Mouse (Mus musculus): ENCODE results near the gene Pla2g4a. TPM values are rescaled to one million over a fixed set of nuclear protein-coding genes. Genes with fewer than 3 reads are reported as not detected.

Pla2g4a gene
- total RNA-seq, 2 experiments from 2014 or later, result 14.5 to 80.7 TPM

DNA sequence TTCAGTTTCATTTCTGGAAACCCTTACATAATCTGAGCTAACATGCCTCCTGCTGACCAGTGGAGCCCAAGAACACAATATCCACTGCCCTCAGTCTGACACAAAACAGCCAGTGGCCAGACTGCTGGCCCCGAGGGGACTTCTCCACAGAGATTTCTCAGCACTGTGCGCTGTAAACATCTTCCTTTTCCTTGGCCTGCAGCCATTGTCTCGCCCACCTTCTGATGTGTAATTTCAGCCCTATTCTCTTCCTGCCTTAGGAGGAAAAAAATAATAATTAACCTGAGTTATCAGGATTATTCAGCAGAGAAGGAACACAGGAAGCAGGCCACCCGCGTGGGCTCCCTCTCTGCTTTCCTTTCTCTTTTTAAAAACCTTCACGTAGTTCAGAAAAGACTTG is 98.3 kb downstream of the Pla2g4a start:
- no peak for ATAC-seq (replicated peaks; ENCODE audit: low FRiP score, low TSS enrichment, poor library complexity, severe bottlenecking)

DNA sequence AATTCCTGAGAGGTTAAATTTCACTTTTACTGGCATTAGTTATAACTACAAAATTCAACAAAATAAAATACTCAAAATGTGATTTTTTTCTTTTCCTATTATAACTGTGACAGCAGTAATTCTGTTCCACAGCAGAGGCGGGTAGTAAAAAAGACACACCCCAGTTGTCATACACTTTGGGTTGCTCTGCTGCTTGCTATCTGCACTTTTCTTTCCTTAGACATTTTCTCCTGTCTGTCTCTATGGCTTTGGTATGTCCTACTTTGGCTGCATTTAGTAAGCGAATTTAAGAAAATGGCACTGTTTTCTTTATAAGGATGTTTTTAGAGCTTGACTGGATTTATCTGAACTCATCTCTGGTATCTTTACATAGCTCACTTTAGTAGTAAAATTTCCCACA is 98.9 kb downstream of the Pla2g4a start:
- ATAC-seq (replicated peaks; ENCODE audit: low FRiP score, low TSS enrichment, poor library complexity, severe bottlenecking), result no peak

DNA sequence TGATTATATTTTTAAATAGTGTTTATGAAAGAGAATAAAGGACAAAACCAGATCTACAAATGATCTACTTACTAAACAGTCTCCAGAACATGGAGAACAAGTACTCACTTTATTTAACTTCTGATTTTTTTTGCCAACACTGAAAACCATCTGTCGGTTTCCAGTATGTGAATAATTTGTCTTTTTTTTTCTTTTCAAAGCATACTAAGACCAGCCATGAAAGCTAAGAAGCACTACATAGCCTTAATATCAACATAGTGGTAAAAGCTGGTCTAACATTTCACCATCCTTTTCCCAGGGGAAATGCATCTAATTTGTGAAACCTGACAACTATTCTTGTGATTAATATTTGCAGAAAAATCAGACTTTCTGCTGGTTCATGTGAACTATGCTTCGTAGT is 99.5 kb downstream of the Pla2g4a start:
- ATAC-seq (replicated peaks; ENCODE audit: low FRiP score, low TSS enrichment, poor library complexity, severe bottlenecking), result no peak

DNA sequence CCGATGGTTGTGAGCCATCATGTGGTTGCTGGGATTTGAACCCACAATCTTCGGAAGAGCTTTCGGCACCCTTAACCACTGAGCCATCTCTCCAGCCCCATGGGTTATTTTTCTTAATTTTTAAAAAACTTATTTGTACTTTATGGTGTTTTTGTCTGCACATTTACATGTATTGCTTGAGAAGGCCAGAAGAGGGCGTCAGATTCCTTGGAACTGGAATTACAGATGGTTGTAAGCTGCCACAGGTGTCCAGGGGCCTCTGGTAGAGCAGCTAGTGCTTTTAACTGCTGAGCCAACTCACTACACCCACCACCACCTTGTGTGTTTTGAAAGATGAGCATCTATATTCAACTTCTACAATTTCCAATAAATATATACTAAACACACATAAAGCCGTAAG is 102.4 kb downstream of the Pla2g4a start:
- 0 out of 2 replicates have a peak, but pooled peaks have one; percentile 36 for ATAC-seq (replicated peaks; ENCODE audit: low FRiP score, low TSS enrichment, poor library complexity, severe bottlenecking)

DNA sequence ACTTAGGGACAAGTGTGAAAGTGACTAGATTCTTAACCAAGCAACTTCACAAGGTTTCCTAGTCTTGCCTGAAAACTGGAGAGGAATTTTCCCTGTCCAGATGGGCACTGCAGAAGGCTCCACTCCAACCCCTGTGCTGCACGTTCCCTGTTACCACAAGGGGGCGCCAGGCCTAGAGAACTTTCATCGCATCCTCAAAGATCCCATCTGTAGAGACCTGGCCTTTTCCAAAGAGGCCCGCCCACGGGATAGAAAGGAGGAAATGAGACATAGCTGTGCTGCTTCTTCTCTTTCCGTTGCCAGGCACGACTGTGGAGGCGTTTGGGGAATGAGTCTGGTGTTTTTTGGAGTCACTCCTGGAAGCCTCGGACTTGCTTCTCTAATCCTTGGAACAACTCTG is 104.4 kb downstream of the Pla2g4a start:
- peak; percentile 83 for ATAC-seq (replicated peaks; ENCODE audit: low FRiP score, low TSS enrichment, poor library complexity, severe bottlenecking)

DNA sequence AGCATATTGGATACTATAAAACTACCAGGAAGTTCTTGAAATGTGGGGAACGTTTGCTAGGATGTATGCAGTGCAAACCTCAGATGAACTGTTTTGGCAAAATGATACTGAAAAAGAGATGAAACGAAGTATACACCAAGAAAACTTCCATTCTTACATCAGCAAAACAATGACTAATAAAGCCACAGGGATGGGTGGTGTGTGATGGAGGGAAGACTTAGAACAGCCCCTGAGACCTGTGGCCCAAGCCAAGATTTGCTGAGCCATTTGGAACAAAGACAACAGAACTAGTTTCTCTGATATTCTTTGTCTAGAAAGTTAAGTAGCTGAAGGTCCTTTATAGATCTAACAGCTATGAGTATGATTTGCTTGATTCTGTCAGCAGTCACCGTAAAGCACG is 105.5 kb downstream of the Pla2g4a start:
- no peak for ATAC-seq (replicated peaks; ENCODE audit: low FRiP score, low TSS enrichment, poor library complexity, severe bottlenecking)

DNA sequence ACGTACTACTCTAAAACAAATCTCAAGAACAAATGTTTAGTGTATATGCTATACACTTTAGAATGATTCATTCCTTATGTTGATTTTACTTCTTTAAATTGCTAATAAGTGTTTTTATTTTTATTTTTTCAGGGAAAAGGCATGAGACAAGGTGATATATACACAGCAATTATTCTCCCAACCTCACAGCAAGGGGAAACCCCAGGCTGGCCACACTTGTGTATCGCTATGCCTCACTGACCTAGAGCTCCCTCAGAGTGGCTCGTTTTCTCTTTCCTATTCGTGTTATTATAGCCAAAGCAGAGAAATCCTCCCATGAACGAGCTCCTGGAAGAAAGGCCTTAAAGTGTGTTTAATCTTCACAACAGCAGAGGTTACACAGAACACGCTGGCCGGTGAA is 106.2 kb downstream of the Pla2g4a start:
- ATAC-seq (replicated peaks; ENCODE audit: low FRiP score, low TSS enrichment, poor library complexity, severe bottlenecking), result no peak

DNA sequence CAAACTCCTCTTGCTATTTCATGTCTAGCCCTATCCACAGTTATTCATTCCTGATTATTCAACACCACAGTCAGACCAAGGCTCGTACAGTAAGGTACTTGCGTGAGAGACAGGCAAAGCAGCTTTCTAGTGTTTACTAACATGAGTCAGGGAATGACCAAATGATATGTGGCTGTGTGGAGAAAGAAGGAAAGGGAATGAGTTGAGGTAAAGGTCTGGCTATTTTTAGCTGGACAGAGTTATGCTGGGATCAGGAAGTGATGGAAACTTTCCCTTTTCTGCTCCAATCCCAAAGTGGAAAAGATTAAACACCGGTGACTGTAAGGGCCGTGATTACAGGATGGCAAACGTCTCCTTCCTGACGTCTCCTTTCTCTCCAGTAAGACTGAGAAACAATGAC is 114.4 kb downstream of the Pla2g4a start:
- no peak for ATAC-seq (replicated peaks; ENCODE audit: low FRiP score, low TSS enrichment, poor library complexity, severe bottlenecking)

DNA sequence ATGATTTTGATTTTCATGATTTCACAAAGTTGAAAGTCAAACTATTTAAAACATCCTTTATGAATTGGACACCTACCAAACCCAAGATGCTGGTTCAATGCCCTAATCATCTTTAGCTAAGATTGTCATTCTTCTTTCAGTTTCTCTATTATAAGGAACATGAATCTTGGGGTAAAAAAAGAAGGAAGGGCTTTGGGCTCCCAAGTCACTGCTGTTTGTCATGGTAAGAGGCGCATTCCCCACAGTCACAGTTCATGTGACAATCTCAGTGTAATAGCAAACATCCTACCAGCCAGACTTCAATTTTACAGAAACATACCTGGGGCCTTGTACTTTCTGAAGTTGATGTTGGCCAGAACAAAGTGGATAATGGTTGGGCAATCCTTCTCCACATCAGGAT is 119.2 kb downstream of the Pla2g4a start:
- no peak for ATAC-seq (replicated peaks; ENCODE audit: low FRiP score, low TSS enrichment, poor library complexity, severe bottlenecking)

DNA sequence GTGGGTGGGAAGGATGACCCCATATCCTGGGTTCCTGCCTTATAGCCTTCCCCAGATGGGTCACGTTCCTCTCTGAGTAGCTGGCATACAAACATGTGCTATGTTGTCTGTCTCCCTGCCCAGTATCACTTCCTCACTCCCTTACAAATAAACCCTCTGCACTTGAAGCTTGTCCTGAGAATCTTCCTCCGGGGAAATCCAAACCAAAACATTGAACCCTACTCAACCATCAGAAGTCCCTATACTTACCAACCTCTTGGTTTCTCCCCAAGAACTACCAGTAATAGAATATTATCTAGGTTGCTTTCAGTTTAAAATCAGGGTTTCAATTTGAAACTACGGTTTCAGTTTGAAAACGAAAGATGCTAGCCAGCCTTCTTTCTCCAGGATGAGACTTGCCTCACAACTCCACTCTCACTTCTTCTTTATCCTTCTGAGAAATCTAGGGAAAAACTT is 120.1 kb downstream of the Pla2g4a start:
- no peak for ATAC-seq (replicated peaks; ENCODE audit: low FRiP score, low TSS enrichment, poor library complexity, severe bottlenecking)

DNA sequence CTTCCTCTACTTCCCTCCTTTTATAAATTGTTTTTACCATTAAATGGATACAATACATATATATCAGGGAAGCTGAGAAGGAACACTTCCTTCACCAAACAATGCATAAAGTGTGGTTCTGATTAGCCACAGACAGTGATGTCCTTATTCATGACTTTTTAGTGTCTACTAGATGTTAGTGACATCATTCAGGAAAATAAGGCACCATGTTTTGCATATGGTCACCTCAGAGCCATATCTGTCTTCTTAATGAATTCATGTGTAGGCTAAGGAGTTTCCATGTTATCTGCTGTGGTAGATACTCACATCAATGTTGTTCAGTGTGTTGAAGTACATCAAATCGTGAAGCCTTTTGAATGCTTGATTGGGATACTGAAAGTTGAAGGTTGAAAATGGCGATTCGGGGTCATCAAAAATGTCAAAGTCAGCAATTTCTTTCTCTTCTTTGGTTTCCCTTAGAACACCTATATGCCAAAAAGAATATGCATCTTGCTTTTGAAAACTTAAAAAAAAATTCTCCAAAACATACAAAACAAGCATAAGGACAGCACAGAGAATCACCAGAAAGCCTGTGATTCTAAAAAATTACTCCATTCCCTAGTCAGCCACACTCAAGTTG is 120.7 kb downstream of the Pla2g4a start:
- ATAC-seq (replicated peaks; ENCODE audit: low FRiP score, low TSS enrichment, poor library complexity, severe bottlenecking), result no peak

DNA sequence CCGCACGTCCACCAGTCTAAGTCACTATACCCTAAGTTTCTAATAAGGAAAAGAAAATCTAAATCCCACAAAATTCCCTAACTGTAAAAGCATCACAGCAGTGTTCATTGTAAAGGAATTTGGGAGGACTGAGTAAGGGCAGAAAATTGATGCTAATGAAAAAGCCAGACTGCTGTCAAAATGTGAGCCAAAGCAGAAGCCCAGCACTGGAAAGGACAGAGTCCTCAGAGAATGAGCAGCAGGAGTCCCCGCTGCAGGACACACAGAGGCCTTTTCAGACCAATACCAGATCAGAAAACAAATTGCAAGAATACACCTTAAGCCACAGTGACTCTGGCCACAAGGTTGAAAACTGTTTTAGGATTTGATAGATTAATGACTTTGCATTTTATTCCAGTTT is 124.6 kb downstream of the Pla2g4a start:
- ATAC-seq (replicated peaks; ENCODE audit: low FRiP score, low TSS enrichment, poor library complexity, severe bottlenecking), result no peak

DNA sequence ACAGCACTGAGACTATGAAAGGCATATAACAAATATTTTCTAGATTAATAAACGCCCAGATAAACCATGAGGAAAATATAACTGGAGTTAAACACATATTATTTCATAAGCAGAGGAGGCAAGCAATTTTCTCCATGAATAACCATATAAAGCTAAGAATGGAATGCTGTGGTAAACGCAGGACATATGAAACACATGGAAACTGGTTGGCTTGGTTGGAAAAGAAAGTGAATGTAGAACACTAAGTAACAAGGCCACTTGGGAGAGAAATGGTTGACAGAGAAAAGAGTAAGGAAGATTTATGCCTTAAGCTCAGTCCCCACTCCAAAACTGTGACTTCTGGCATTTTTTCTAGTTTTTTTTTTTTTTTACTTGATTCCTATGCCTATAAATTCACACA is 127.2 kb downstream of the Pla2g4a start:
- ATAC-seq (replicated peaks; ENCODE audit: low FRiP score, low TSS enrichment, poor library complexity, severe bottlenecking), result no peak

DNA sequence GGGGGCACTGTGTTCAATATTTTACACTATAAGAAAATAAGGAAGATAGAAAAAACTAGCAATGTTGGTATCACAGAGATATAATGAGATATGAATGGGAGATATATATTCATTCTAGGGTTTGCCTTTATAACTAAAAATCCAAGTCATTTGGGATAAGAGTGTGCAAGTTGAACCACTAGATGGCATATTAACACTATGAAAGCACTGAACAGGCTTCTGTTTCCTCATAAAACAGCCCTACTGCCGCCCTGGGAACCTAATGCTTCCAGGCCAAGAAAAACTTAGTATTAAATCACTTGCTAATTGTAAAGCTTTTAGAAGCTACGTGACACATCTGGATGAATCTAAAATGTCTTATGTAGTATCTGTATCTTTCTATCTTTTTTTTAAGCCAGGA is 128.1 kb downstream of the Pla2g4a start:
- ATAC-seq (replicated peaks; ENCODE audit: low FRiP score, low TSS enrichment, poor library complexity, severe bottlenecking), result peak; percentile 79

DNA sequence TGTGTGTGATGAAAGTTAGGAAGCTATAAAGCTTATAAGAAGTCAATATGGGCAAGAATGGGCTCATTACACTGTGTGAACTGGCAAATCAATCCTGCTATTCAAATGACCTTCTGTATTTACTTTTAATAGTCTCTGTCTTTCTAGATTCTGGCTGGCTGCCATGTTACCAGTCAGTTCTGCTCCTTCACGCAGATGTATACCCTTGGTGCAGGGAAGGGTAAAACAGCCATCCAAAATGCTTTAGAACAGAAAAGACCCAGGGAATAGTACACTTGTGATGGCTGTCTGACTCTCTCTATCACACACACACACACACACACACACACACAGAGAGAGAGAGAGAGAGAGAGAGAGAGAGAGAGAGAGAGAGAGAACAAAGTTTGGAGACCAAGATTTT is 128.6 kb downstream of the Pla2g4a start:
- ATAC-seq (replicated peaks; ENCODE audit: low FRiP score, low TSS enrichment, poor library complexity, severe bottlenecking), result no peak

DNA sequence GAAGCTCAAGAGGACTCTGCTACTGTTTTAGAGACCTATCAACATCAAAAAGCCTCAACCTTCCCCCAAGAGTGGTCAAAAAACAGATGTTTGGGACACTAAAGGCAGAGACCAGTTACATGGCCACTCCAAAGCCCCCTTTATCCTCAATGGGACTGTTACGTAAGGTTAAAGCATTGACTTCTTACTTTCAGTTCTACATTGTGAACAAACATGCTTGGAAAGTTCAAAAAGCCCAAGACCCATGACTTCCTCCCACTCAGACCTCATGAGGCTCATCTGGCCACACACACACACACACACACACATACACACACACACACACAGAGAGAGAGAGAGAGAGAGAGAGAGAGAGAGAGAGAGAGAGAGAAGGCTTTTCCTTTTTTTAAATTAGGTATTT is 130.0 kb downstream of the Pla2g4a start:
- ATAC-seq (replicated peaks; ENCODE audit: low FRiP score, low TSS enrichment, poor library complexity, severe bottlenecking), result no peak

DNA sequence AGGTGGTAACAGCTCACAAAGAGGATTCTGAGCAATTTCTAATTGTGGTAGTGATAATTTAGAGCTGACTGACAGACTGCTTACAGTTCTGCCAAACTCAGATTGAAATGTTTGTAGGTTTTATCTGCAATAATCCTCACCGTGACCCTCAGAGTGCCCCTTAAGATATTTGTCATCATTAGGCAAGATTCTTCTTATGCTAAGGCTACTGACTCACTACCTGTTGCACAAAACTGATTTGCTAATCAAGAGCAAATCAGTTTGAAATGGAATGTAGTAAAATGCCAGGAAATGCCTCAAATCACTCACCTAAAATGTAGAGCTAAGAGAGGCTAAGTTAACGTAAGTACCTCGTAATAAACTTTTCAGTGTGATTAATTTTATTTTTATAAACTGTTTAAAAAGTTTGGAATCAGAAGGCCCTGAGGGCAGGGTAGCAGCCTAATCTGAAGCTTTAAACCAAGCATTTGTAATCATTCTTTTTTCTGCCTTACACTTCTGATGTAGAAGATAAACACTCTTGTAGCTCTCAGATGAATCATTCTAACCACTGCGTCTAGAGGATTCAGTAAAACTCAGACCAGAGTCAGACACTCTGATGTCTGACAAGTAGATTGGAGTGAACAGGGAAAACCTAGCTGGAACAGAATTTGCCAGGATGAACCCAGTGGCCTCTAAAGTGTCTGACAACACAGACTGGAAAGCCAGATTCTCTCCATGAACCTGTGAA is 147.3 kb downstream of the Pla2g4a start:
- ATAC-seq (replicated peaks; ENCODE audit: low FRiP score, low TSS enrichment, poor library complexity, severe bottlenecking), result no peak

DNA sequence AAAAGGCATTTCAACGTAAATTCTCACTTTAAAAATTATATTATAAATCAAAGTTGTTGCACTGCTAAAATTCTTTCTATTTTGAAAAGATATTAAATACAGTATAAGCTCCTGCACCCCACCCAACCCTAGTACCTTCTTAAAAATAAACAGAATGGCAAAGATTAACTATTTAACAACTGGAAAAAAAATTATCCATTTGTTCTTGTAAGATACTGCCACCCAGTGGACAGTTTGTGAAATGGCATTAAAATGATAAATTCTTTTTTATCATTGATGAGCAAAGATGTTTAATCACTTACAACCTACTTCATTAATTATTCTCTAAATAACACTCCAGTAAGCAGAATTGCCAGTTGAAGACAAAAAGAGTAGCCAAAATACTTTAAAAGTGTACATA is 151.6 kb downstream of the Pla2g4a start:
- no peak for ATAC-seq (replicated peaks; ENCODE audit: low FRiP score, low TSS enrichment, poor library complexity, severe bottlenecking)
